Mouse (Mus musculus) CH12.LX (cell line): ENCODE measurements around the gene Gm13124. TPM values are rescaled to one million over a fixed set of nuclear protein-coding genes. Genes with fewer than 3 reads are reported as not detected.
A peak's percentile ranks its signal among the peaks of the same experiment; 100 is the strongest.

Experiments used
- DNase-seq: peaks from one replicate; pipeline ENCODE4 v3.0.0-alpha.2; 2013; ENCODE audit errors: extremely low read depth
- H3K27ac ChIP-seq: 2 replicates; pipeline ENCODE4 v1.5.1; 2012; ENCODE audit warnings: low read depth, mild to moderate bottlenecking, control low read depth, moderate library complexity; ENCODE audit not compliant: insufficient read depth
- H3K27me3 ChIP-seq: replicated peaks from 2 replicates; pipeline ENCODE3; 2012; ENCODE audit warnings: inconsistent platforms
- H3K36me3 ChIP-seq, 2 experiments: replicated peaks in 1 of 2; 2 replicates each; pipeline versions ENCODE3 to v1.6.1; 2012; ENCODE audit warnings: inconsistent platforms in 1 of 2, low read length in 1 of 2, mild to moderate bottlenecking in 1 of 2, mixed read lengths in 1 of 2, moderate library complexity in 1 of 2; ENCODE audit not compliant: control insufficient read depth in 1 of 2, insufficient read depth in 1 of 2
- H3K4me1 ChIP-seq, 2 experiments: 2 replicates each; pipeline ENCODE4 v1.6.1; 2012; ENCODE audit warnings: inconsistent platforms in 1 of 2, moderate library complexity in 1 of 2; ENCODE audit not compliant: insufficient read depth in 2 of 2, control insufficient read depth in 1 of 2
- H3K4me2 ChIP-seq: 2 replicates; pipeline ENCODE4 v1.6.1; 2012; ENCODE audit warnings: low read depth, mild to moderate bottlenecking, control low read depth; ENCODE audit not compliant: poor library complexity, insufficient read depth, severe bottlenecking
- H3K4me3 ChIP-seq, 3 experiments: fragments of 150-350 bp in 1 of 3; sonication (generic) in 1 of 3; replicated peaks in 1 of 3; 2 replicates each; pipeline versions ENCODE3 to v1.5.1; 2011 to 2012; ENCODE audit warnings: low read depth in 2 of 3, low read length in 2 of 3, mild to moderate bottlenecking in 2 of 3, moderate library complexity in 2 of 3, control low read depth in 1 of 3, improper control_type of control experiment in 1 of 3, inconsistent platforms in 1 of 3, mixed read lengths in 1 of 3; ENCODE audit not compliant: poor library complexity in 1 of 3
- H3K79me2 ChIP-seq: replicated peaks from 2 replicates; pipeline ENCODE4 v1.6.1; 2012; ENCODE audit warnings: mild to moderate bottlenecking, moderate library complexity; ENCODE audit not compliant: control insufficient read depth, poor library complexity, insufficient read depth, severe bottlenecking; ENCODE audit errors: extremely low read depth
- H3K9ac ChIP-seq: 2 replicates; pipeline ENCODE4 v1.6.1; 2012; ENCODE audit warnings: low read depth, mild to moderate bottlenecking, control low read depth, moderate library complexity; ENCODE audit not compliant: insufficient read depth
- H3K9me3 ChIP-seq: replicated peaks from 2 replicates; pipeline ENCODE3; 2012; ENCODE audit warnings: low read length, inconsistent platforms, mixed read lengths
- CHD1 ChIP-seq: IDR thresholded peaks from 2 replicates; pipeline ENCODE4 v1.6.1; 2012; ENCODE audit warnings: low read depth, low read length, improper control_type of control experiment, inconsistent platforms
- CHD2 ChIP-seq: IDR thresholded peaks from 2 replicates; pipeline ENCODE4 v1.6.1; 2011; ENCODE audit warnings: low read length, improper control_type of control experiment
- CTCF ChIP-seq, 2 experiments: IDR thresholded peaks in 1 of 2; conservative IDR thresholded peaks in 1 of 2; 2 replicates each; pipeline ENCODE4 v1.5.1; 2011 to 2012; ENCODE audit warnings: low read depth in 2 of 2, low read length in 2 of 2, improper control_type of control experiment in 1 of 2, inconsistent platforms in 1 of 2, mild to moderate bottlenecking in 1 of 2, moderate library complexity in 1 of 2
- E2F4 ChIP-seq: IDR thresholded peaks from 2 replicates; pipeline ENCODE4 v1.6.1; 2011; ENCODE audit warnings: low read depth, low read length, improper control_type of control experiment; ENCODE audit not compliant: insufficient replicate concordance
- ETS1 ChIP-seq: conservative IDR thresholded peaks from 2 replicates; pipeline ENCODE4 v1.6.1; 2012; ENCODE audit warnings: low read depth, mild to moderate bottlenecking, inconsistent platforms, low read length, improper control_type of control experiment, moderate library complexity
- GABPA ChIP-seq: IDR thresholded peaks from 2 replicates; pipeline ENCODE4 v1.6.1; 2012; ENCODE audit warnings: low read depth, low read length, improper control_type of control experiment, inconsistent platforms; ENCODE audit not compliant: insufficient replicate concordance
- HCFC1 ChIP-seq: IDR thresholded peaks from 2 replicates; pipeline ENCODE4 v1.6.1; 2012; ENCODE audit warnings: low read depth, mild to moderate bottlenecking, inconsistent platforms, low read length, improper control_type of control experiment
- JUN ChIP-seq: IDR thresholded peaks from 2 replicates; pipeline ENCODE4 v1.6.1; 2011; ENCODE audit warnings: low read depth, mild to moderate bottlenecking, low read length, improper control_type of control experiment, moderate library complexity; ENCODE audit not compliant: insufficient read depth
- JUND ChIP-seq: conservative IDR thresholded peaks from 2 replicates; pipeline ENCODE4 v1.6.1; 2011; ENCODE audit warnings: low read depth, low read length, improper control_type of control experiment
- KAT2A ChIP-seq: IDR thresholded peaks from 2 replicates; pipeline ENCODE4 v1.6.1; 2012; ENCODE audit warnings: low read length, improper control_type of control experiment, inconsistent platforms; ENCODE audit not compliant: insufficient replicate concordance
- MAFK ChIP-seq: IDR thresholded peaks from 2 replicates; pipeline ENCODE4 v1.6.1; 2011; ENCODE audit warnings: low read length, improper control_type of control experiment; ENCODE audit not compliant: insufficient replicate concordance
- MAX ChIP-seq: IDR thresholded peaks from 2 replicates; pipeline ENCODE4 v1.6.1; 2011; ENCODE audit warnings: low read length, improper control_type of control experiment
- MEF2A ChIP-seq: IDR thresholded peaks from 2 replicates; pipeline ENCODE4 v1.6.1; 2014; ENCODE audit warnings: low read depth, mild to moderate bottlenecking, inconsistent platforms, low read length, improper control_type of control experiment, borderline replicate concordance
- MXI1 ChIP-seq: IDR thresholded peaks from 2 replicates; pipeline ENCODE4 v1.6.1; 2011; ENCODE audit warnings: mild to moderate bottlenecking, low read depth, low read length, improper control_type of control experiment
- PAX5 ChIP-seq: IDR thresholded peaks from 2 replicates; pipeline ENCODE4 v1.6.1; 2012; ENCODE audit warnings: low read length, inconsistent platforms, mixed read lengths
- RAD21 ChIP-seq: IDR thresholded peaks from 2 replicates; pipeline ENCODE4 v1.6.1; 2011; ENCODE audit warnings: low read depth, mild to moderate bottlenecking, low read length, improper control_type of control experiment, moderate library complexity
- RCOR1 ChIP-seq: conservative IDR thresholded peaks from 2 replicates; pipeline ENCODE4 v1.6.1; 2012; ENCODE audit warnings: low read depth, mild to moderate bottlenecking, inconsistent platforms, low read length, improper control_type of control experiment
- SIN3A ChIP-seq: IDR thresholded peaks from 2 replicates; pipeline ENCODE4 v1.6.1; 2012; ENCODE audit warnings: low read length, improper control_type of control experiment, inconsistent platforms
- SMC3 ChIP-seq: IDR thresholded peaks from 2 replicates; pipeline ENCODE4 v1.6.1; 2011; ENCODE audit warnings: low read depth, low read length, improper control_type of control experiment
- TBP ChIP-seq: conservative IDR thresholded peaks from 2 replicates; pipeline ENCODE4 v1.6.1; 2011; ENCODE audit warnings: low read depth, low read length, improper control_type of control experiment
- UBTF ChIP-seq: IDR thresholded peaks from 2 replicates; pipeline ENCODE4 v1.6.1; 2012; ENCODE audit warnings: low read depth, mild to moderate bottlenecking, inconsistent platforms, low read length, improper control_type of control experiment, moderate library complexity
- ZC3H11A ChIP-seq: IDR thresholded peaks from 2 replicates; pipeline ENCODE4 v1.6.1; 2012; ENCODE audit warnings: low read depth, mild to moderate bottlenecking, inconsistent platforms, low read length, improper control_type of control experiment
- ZKSCAN1 ChIP-seq: IDR thresholded peaks from 2 replicates; pipeline ENCODE4 v1.6.1; 2012; ENCODE audit warnings: low read depth, inconsistent platforms, low read length, improper control_type of control experiment, borderline replicate concordance
- ZNF384 ChIP-seq: IDR thresholded peaks from 2 replicates; pipeline ENCODE4 v1.6.1; 2012; ENCODE audit warnings: low read depth, low read length, improper control_type of control experiment, inconsistent platforms
- dilution Hi-C: fragments of 300-500 bp; cut with MboI; formaldehyde crosslinking; loops from 2 replicates; pipeline ENCODE4 v1.14.3; 2020; ENCODE audit warnings: low sequenced_read_pairs; ENCODE audit not compliant: extremely low pct_unique_long_range_greater_than_20kb, extremely low pct_ligation_motif_present
- in situ Hi-C: fragments of 300-500 bp; cut with MboI; formaldehyde crosslinking; loops from 3 replicates; pipeline ENCODE4 v1.14.3; 2019; ENCODE audit warnings: low sequenced_read_pairs, low pct_ligation_motif_present, low pct_unique_long_range_greater_than_20kb, mixed read lengths
- polyA plus RNA-seq: library from polyadenylated mRNA; unstranded; fragments of >175 nt; gene quantifications from 2 replicates; pipeline ENCODE4 v1.2.1, GENCODE M21; 2012; ENCODE audit warnings: low read depth; ENCODE audit not compliant: insufficient read length
- total RNA-seq, 2 experiments: library from RNA; depleted of rRNA; stranded (reverse); fragments of 300-350 nt in 1 of 2; fragments of >200 nt in 1 of 2; gene quantifications; 2 replicates each; pipeline ENCODE4 v1.2.3; 2012 to 2014

Gm13124 gene
- total and polyA plus RNA-seq, 3 experiments, result not detected

- dilution Hi-C loops (no loop called here), in situ Hi-C loops (no loop called here)
- Histone ChIP-seq H3K79me2 (no peaks in the 10 kb centered on the region), H3K4me3 (no peak overlapping the region), H3K27ac (no peak overlapping the region), H3K27me3 (peaks cover 3% of the 10 kb centered on the region), H3K4me1 (no peaks in the 10 kb centered on the region), H3K4me2 (no peak overlapping the region), H3K9ac (no peak overlapping the region), H3K9me3 (peaks cover 5% of the 10 kb centered on the region), H3K36me3 (no peaks in the 10 kb centered on the region)
- TF ChIP-seq RCOR1, result no peak
- no peak for TF ChIP-seq CTCF (conservative IDR thresholded peaks at IDR 0.05 in 1 of 2, IDR thresholded peaks at IDR 0.05 in 1 of 2; ENCODE audit: low read depth in 2 of 2, low read length in 2 of 2)
- TF ChIP-seq ZNF384, result no peak
- TF ChIP-seq KAT2A, result no peak
- TF ChIP-seq JUND, result no peak
- TF ChIP-seq ZC3H11A, result no peak
- no peak for TF ChIP-seq TBP
- TF ChIP-seq MAX, result no peak
- no peak for DNase-seq
Measured at GRCm38 (mm10) chr4:144544689-144545088, 20.2 kb downstream of the Gm13124 start.

DNA sequence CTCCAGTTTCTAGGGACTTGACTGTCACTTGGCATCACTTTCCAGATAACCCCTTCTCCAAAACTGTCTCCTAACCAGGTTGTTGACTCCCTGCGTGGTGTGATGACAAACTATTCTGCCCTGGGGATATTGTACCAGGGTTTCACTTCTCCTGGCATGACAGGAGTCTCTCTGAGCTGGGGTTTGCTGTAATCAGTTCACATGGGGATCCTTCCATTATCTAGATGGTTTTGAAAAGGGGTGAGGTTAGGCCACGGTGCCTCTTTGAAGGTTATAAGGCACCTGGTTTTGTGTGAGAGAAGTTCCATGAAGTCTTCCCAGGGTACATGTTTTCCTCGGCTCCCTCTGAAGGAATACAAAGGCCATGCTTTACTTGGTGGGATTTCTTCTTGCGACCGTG is 45.4 kb downstream of the Gm13124 start, which contains the start of gene 9430007A20Rik:
9430007A20Rik (plus strand) TSS at position 301 of the 400 bp plus-strand sequence.
- no peak within 1 kb of the TSS for H3K4me3 ChIP-seq
- H3K9ac ChIP-seq, result no peak within 1 kb of the TSS
- H3K4me1 ChIP-seq, result no peaks in the 10 kb centered on the region
- no peaks in the 10 kb centered on the region for H3K36me3 ChIP-seq
- peaks cover 4% of the 10 kb centered on the region for H3K27me3 ChIP-seq
- no peak within 1 kb of the TSS for H3K27ac ChIP-seq
- no peak within 1 kb of the TSS for H3K4me2 ChIP-seq
- DNase-seq, result no peak
- in situ Hi-C loops, result no loop called here
- peaks cover 5% of the 10 kb centered on the region for H3K9me3 ChIP-seq
- H3K79me2 ChIP-seq, result no peaks in the 10 kb centered on the region
- TF ChIP-seq SIN3A (no peak), GABPA (no peak), PAX5 (no peak), MAFK (no peak), CHD1 (no peak), RAD21 (no peak)
- dilution Hi-C loops, result no loop called here

DNA sequence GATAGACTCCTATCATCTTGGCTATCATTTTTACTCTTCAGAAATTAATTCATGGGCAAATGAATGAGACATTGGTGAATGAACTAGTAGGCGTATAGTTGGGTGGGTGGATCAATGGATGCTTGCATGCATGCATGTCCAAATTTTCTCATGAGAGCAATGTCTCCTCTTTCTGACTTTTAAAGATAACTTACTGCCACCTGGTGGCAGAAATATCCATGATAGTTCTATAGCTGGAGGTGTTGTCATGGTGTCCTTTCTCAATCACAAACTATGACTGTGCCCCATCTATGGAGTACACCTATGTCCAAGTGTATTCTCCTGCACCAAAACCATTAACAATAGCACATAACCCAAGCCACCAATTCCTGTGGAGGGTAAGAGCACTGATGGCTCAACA is 58.4 kb downstream of the Gm13124 start:
- in situ Hi-C loops, result no loop called here
- Histone ChIP-seq H3K9ac (no peak overlapping the region), H3K27ac (no peak overlapping the region), H3K4me3 (no peak overlapping the region), H3K4me1 (no peaks in the 10 kb centered on the region), H3K4me2 (no peak overlapping the region), H3K36me3 (no peaks in the 10 kb centered on the region), H3K27me3 (peaks cover 2% of the 10 kb centered on the region), H3K79me2 (no peaks in the 10 kb centered on the region), H3K9me3 (no peaks in the 10 kb centered on the region)
- TF ChIP-seq RCOR1 (no peak), CTCF (conservative IDR thresholded peaks at IDR 0.05 in 1 of 2, IDR thresholded peaks at IDR 0.05 in 1 of 2; ENCODE audit: low read depth in 2 of 2, low read length in 2 of 2) (peak in 1 of 2 experiments; percentile 18; a peak in 2 of 4 replicates), HCFC1 (no peak), JUN (no peak), ETS1 (no peak), KAT2A (no peak), RAD21 (peak; percentile 15), ZKSCAN1 (no peak), MXI1 (no peak), SMC3 (peak; percentile 13; the same call in 1 of the 2 replicates), E2F4 (no peak), MEF2A (no peak), CHD2 (no peak), UBTF (no peak), ZNF384 (no peak)
- DNase-seq, result peak; percentile 14
- dilution Hi-C loops, result no loop called here
